Mouse (Mus musculus) right cerebral cortex, postnatal 36 days (tissue): ENCODE measurements around the gene Trmt1.

ENCODE experiments used
- DNase-seq, 2 experiments: peaks; one replicate each; pipeline ENCODE4 v3.0.0; 2022; ENCODE audit warnings: low spot score in 2 of 2, mixed read lengths in 1 of 2

Trmt1 gene

GRCm38 (mm10) chr8:84689091-84689915, 3.2 kb downstream of the Trmt1 start:
- peak; percentile 85 to 91 for DNase-seq

DNA sequence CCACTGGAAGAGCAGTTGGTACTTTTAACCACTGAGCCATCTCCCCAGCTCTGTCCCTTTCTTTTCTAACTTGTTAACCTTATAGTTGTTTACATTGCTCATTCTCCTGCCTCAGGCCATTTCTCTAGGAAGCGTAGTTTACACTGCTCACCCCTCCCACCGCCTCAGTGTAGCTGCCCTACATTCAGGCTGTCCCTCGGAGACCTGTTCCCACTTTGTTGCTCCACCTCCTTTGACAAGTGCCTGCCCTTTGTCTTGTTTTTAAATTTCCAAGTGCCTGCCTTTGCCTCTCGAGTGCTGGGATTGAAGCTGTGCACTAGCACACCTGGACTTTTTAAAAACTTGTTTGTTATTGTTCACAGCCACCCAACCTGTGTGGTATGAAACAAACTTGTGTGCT, 7.2 kb downstream of the Trmt1 start:
- DNase-seq: no peak

DNA sequence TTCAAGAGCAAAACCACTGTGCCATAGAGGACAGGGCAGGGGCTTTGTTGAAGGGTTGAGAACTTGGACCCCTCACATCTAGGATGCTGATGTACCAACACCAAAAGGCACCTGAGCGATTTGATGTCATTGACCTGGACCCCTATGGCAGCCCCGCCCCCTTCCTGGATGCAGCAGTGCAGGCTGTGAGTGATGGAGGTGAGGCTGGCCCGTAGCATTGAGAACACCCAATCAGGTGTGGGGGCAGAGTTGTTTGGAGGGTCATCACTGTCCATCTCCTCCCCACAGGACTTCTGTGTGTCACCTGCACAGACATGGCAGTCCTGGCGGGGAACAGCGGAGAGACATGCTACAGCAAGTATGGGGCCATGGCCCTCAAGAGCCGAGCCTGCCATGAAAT, 9.0 kb downstream of the Trmt1 start:
- DNase-seq: no peak

DNA sequence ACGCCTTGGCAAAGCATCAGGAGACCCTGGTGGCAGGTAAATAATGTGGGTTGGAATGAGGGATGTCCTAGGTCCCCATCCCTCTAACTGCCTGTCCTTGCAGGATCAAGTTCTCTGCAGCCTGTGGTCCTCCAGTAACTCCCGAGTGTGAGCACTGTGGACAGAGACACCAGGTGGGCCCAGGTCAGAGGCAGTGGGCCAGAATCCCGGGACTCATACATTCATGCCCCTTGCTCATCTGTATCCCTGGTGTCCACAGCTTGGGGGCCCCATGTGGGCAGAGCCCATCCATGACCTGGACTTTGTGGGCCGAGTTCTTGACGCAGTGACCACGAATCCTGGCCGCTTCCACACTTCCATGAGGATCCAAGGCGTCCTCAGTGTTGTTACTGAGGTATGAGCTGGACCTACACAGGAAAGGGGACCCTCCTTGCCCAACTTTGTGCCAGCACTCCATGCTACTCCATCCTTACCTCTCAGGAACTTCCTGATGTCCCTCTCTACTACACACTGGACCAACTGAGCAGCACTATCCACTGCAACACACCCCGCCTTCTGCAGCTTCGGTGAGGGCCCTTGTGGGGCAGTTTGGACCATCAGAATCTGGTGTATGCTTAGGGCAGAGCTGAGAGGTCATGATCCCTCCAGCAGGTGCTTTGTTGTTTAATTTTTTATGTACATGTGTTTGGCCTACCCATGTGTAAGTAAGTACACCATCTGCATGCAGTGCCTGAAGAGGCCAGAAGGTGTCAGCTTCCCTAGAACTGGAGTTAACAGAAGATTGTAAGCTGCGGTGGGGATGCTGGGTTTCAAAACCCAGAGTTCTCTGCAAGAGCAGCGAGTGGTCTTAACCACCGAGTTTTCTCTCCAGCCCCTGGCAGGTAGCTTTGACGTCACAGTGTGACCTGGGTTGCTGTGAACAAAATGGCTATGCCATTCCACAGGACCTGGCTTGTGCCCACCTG, 11.3 kb downstream of the Trmt1 start:
- no peak for DNase-seq

GRCm38 (mm10) chr8:84698288-84698687, 12.2 kb downstream of the Trmt1 start:
- DNase-seq: no peak

DNA sequence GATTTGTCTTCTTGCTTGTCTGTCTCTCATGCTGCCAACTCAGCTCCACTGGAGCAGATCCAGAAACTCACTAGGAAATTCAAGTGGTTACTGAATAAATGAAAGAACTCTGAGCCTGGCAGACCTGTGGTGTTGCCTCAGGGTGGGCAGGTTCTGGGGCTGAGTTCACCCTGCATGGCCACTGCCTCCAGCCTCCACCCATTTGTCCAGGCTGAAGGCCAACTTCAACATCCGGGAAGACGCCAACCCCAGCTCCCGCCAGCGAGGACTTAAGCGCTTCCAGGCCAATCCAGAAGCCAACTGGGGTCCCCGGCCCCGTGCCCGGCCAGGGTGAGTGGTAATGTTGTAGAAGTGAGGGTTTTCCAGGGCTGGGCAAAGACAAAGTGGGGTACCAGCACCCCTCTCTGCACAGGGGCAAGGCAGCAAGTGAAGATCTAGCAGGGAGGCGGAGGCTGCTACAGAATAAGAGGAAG, 12.9 kb downstream of the Trmt1 start:
- DNase-seq: no peak

DNA sequence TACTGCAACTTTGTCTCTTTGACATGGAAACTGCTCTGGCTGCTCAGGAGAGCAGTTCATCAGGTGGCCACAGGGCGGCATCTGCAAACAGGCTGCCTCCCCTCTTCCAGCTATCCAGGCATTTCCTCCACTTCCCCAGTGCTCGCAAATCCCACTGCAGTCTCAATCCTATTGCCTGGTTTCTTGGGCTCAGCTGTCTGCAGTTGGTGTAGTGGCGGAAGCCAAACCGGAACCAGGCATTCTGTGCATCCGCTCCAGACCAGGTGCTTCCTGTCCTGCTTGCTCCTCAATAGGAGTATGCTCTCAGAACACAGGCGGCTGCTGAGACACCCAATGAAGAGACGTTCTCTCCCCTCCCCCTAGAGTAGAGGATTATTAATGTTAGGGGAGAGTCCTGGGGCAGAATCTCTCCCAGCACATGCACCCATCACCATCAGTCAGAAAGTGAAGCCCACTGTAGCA, 13.8 kb downstream of the Trmt1 start:
- no peak for DNase-seq

DNA sequence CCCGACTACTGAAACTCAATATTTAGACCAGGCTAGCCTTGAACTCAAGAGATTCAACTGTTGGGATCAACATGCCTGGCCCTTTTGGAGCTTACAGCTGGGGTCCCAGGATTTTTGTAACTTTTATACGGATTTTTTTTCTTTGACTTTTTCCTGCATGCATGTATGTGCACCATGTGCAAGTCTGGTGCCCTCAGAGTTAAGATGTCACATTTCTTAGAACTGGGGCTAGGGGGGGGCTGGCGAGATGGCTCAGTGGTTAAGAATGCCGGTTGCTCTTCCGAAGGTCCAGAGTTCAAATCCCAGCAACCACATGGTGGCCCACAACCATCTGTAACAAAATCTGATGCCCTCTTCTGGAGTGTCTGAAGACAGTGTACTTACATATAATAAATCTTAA, 14.4 kb downstream of the Trmt1 start:
- no peak for DNase-seq

DNA sequence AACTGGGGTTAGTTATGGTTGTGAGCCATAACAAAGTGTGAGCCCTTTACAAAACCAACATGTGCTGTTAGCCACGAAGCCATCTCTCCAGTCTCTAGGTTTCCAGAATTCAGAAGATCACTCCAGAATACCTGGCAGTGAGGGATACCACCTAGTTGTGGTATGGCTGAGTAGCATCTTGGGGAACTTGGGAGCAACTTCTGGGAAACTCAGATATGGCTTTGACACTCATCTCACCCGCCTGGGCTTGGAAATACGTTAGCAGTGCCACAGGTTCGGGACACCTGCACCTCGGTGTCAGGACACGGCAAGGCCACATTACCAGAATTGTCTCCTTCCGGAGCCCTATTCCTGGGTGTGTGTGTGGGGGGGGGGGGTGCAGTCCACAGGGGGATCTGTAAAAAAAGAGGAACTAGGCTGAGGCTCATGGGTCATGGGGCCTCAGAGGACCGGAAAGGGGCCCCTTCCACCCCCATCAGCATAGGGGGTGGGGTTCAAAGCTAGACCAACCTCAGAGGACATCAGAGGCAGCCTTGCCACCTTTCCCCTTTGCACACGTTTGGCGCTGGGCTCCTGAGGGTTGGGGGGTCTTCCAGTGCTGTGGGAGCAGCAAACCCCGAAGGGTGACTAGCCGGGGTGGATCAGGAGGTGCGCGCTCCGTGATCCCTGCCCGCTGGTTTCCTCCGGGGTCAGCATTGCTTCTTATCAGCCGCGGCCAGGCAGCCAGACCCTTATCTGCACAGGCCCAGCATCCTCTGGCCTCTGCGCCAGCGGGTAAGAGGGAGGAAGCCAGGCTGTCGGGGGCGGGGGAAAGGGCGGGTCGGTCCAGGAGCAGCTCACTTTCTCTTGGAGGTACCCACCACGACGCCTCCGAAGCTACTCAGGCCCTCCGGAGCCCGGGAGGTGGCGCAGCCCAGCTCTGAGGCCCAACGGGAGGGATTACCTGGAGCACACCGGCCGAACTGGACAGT, 15.1 kb downstream of the Trmt1 start, which contains the start of gene Lyl1:
Gene Lyl1 (plus strand): TSS at position 517 of the 971 bp plus-strand sequence.
- DNase-seq: no peak

DNA sequence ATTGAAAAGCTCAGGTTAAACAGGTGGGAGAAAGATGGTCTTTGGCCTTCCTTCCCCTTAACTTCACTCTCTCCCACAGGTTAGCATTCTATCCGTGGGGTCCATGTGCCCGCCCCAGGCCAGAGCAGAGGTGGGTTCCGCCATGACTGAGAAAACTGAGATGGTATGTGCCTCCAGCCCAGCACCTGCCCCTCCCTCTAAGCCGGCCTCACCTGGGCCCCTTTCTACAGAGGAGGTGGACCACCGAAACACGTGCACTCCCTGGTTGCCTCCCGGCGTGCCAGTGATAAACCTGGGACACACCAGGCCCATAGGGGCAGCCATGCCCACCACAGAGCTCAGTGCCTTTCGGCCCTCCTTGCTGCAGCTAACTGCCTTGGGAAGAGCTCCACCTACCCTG, 16.5 kb downstream of the Trmt1 start:
- no peak for DNase-seq

DNA sequence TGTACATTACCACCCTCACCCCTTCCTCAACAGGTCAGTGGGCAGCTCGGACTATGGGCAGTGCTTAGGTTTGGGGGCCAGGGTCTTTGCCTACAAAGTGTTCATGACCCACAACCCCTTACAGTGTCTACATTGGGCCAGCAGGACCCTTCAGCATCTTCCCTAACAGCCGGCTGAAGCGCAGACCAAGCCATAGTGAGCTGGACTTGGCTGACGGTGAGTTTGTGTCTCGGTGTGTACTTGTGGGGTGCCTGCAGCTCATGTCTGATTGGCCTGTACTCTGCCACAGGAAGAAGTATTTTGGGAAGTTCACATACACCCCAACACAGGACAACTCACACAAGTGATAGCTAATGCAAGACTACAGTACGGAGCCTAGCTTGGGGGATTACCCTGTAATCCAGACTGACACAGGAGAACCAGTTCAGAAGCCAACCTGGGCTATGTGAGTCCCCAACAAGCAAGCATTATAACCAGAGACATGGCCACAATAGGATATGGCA, 16.9 kb downstream of the Trmt1 start:
- DNase-seq: no peak

DNA sequence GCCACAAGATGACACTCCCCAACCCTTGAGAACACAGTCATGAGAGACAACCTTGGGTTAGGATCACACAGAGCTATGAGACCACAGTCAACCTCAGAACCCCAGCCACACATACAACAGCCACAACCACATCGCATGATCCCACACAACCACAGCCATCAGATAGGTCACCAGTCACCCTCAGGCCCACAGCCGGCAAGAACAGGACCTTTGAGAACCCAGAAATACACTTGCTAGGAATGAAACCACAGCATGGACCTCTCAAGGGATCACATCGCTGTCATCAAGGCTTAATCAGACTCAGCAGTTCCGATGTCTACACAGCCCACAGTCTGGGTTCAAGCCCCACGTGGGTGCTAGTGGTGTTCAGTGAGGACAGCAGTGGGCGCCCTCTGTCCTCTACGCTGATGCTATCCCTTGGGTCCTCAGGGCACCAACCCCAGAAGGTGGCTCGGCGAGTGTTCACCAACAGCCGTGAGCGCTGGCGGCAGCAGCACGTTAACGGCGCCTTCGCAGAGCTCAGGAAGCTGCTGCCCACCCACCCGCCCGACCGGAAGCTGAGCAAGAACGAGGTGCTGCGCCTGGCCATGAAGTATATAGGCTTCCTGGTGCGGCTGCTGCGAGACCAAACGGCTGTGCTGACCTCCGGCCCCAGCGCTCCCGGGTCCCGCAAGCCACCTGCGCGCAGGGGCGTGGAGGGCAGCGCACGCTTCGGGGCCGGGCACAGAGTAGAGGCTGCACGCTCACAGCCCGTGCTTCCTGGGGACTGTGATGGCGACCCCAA, 17.6 kb downstream of the Trmt1 start:
- DNase-seq: no peak

DNA sequence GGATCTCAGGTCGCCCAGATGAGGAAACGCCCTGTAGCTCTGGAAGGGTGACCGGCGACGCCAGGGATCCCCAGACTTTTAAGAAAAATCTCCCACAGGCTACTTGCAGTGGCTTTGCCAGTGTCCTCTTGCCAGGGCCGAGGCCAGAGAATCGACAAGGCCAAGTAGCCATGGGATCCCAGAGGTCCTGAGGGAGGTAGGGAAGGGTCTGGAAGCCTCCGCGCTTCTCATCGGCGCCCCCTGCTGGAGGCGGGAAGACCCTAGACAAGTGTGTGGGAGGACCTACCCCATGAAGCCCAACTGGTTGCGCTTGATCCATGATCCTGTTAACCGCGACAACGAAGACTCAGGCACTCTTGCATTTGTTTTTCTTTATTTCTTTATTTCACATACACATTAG, 18.2 kb downstream of the Trmt1 start:
- no peak for DNase-seq

DNA sequence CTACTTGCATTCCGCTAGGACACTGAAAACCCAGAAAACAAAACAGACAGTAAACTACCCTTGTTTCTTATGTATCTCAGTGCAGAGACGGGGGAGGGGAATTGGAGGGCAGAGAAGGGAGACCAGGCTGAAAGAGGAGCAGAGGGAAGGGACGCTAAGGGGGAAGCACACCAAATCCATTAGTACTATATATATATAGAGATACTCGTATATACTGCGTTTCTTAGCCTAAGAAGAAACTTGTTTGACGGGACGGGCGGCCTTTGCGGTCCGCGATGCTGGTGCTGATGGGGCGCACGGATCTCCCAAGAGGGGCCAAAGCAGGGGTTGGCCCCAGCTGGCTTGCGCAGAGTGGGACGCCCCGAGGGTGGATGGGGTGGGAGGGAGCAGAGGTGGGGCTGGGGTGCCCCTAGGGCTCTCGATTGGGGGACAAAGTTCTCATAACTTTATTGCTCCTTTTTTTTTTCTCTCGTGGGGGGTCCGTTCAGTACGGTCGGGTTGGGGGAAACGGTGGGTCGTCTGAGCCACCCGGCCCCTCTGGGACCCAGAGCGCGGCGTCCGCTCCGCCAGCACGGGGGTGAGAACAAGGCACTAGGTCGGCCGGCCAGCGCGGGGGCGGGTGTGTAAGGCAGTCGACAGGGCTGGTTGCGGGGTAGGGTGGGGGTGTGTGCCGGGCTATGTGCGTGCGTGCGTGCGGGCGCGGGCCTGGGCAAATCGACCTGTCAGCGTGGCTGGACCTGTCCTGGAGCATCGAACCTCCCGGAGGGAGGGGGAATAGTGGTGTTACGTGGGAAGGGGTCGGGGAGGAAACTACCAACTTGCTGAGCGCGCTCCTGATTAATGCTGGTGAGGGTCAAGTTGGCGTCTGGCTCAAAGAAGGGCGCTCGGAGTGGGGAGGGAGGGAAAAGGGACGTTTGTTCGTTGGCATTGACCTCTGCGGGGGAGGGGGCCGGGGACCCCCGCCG, 19.0 kb downstream of the Trmt1 start:
- DNase-seq: no peak

DNA sequence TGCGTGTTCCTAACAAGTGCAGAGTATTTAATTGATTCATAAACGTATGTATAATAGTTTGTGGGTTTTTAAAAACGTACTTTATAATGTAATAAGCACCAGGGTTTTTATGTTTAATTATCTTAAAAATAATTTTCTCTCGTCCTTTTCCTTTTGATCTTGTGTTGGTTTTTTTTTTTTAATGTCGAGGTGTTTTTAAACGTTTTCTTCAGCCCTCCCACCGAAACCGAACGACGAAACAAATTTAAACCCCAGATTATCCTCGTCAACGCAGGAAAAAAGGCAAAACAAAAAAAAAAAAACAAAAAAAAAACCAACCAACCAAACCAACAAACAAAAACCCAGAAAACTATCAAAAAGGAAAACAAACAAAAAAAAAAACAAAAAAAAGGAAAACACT, 19.9 kb downstream of the Trmt1 start:
- DNase-seq: no peak

GRCm38 (mm10) chr8:84706610-84707266, 20.6 kb downstream of the Trmt1 start:
- no peak for DNase-seq

DNA sequence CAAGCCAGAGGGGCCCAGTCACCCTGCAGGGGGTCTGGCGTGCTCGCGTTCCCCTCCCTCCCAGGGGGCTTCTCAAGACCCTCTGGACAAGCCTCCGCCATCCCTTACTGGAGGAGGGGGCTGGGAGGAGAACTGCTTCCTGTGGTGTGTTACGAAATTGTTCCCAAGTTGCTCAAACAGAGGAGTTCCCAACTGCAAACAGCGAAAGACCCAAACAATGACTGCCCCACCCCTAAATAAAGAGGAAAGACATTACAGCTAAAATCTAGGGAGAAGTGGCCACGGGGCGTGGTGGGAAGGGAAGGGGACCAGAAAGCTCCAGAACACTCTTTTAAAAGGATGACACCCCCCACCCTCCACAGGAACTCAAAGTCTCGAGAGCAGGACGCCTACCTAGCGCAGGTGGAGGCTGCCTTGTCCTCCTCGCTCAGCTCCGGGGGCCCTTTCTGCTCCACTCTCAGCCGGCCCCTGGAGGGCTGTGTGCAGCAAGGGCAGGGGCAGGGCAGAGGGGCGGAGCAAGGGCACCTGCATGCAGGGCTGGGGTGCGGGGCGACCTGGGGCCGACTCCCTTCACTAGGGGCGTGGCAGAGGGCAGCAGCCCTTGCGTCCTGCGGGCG, 21.3 kb downstream of the Trmt1 start:
- DNase-seq: no peak

GRCm38 (mm10) chr8:84708071-84708541, 22.0 kb downstream of the Trmt1 start:
- DNase-seq: no peak
